In genomic region chr16:95403453-95403852, GRCm38 (mm10) we compare ENCODE assay signal across 9 mouse cellular contexts.
DNase-seq lines count a peak whose midpoint lies in the region; ATAC-seq lines count a peak whose summit lies in the region.
"Had no signal": no experiment of that assay in that cellular context is flagged by ENCODE, and none has a peak within 500 bp of the region (broad histone marks: within the 10 kb centered on the region; RNA-seq: fewer than 3 reads in every experiment).

No protein-coding gene starts in this region.

- H3K27me3 ChIP-seq in midbrain, embryonic 10.5 days (ENCODE audit: low read depth, poor library complexity, severe bottlenecking): no peaks in the 10 kb centered on the region

- no peaks in the 10 kb centered on the region for H3K9me3 ChIP-seq in midbrain, embryonic 10.5 days (replicated peaks)
- H3K9me3 ChIP-seq: limb, embryonic 12.5 days had no signal

- H3K4me1 ChIP-seq in midbrain, embryonic 10.5 days: no peaks in the 10 kb centered on the region

- H3K27ac ChIP-seq in midbrain, embryonic 10.5 days (replicated peaks): no peak overlapping the region
- H3K27ac ChIP-seq: limb, embryonic 12.5 days had no signal

- no peak overlapping the region for H3K4me3 ChIP-seq in midbrain, embryonic 10.5 days
- H3K4me3 ChIP-seq: limb, embryonic 12.5 days; myocyte had no signal

- ATAC-seq in activated CD4-positive, CD25-positive, alpha-beta regulatory T cell, adult 4 months: no peak

- DNase-seq in 416B (ENCODE audit: low read depth) (peak; percentile 79), adipocyte (ENCODE audit: low spot score) (peak; percentile 20)
- DNase-seq in heart, adult 9 months (ENCODE audit: low spot score in 2 of 2): peak; percentile 36 to 73
- DNase-seq in kidney, postnatal 25 days: peak; percentile 51 to 73
- no peak for DNase-seq in midbrain, embryonic 10.5 days (ENCODE audit: low spot score)
- DNase-seq in urinary bladder, postnatal 36 days (ENCODE audit: low spot score in 2 of 2): no peak

- H3K36me3 ChIP-seq in midbrain, embryonic 10.5 days: no peaks in the 10 kb centered on the region
- H3K36me3 ChIP-seq: limb, embryonic 12.5 days had no signal

- 88% methylated on average over 5 of the region's 5 CpGs for WGBS in midbrain, embryonic 10.5 days

Comparison
In these comparisons a context has a peak if more than half of its experiments do, and no peak if none do; other contexts are left out.
1. DNase-seq: peak in 416B (single experiment), adipocyte (single experiment), heart, adult 9 months (2 of 2) and kidney, postnatal 25 days (2 of 2); none in midbrain, embryonic 10.5 days (single experiment) and urinary bladder, postnatal 36 days (0 of 2).